Mouse (Mus musculus) lung, embryonic 14.5 days (tissue): ENCODE results near the gene Mr1. TPM values are rescaled to one million over a fixed set of nuclear protein-coding genes. Genes with fewer than 3 reads are reported as not detected.

Source experiments
- ATAC-seq: fragments of 200-750 bp; cut with Nextera tagmentation; 2 replicates; pipeline ENCODE4 v1.8.0; 2017; ENCODE audit warnings: mild to moderate bottlenecking, moderate TSS enrichment, moderate library complexity; ENCODE audit not compliant: insufficient read depth
- DNase-seq: peaks from one replicate; pipeline ENCODE4 v3.0.0-alpha.2; 2015
- H3K27ac ChIP-seq: fragments of 300-500 bp; sonication (generic); 2 replicates; pipeline ENCODE4 v1.5.1; 2014; ENCODE audit warnings: low read depth, mild to moderate bottlenecking, moderate library complexity
- H3K27me3 ChIP-seq: fragments of 300-500 bp; sonication (generic); 2 replicates; pipeline ENCODE4 v1.6.1; 2014; ENCODE audit warnings: low read length, control low read depth; ENCODE audit not compliant: insufficient read depth
- H3K36me3 ChIP-seq: fragments of 300-500 bp; sonication (generic); 2 replicates; pipeline ENCODE4 v1.6.1; 2014; ENCODE audit warnings: control low read depth; ENCODE audit not compliant: insufficient read depth
- H3K4me1 ChIP-seq: fragments of 300-500 bp; sonication (generic); 2 replicates; pipeline ENCODE4 v1.6.1; 2014; ENCODE audit warnings: antibody characterized with exemption, control low read depth; ENCODE audit not compliant: insufficient read depth
- H3K4me2 ChIP-seq: fragments of 300-500 bp; sonication (generic); 2 replicates; pipeline ENCODE4 v1.6.1; 2014; ENCODE audit warnings: mild to moderate bottlenecking
- H3K4me3 ChIP-seq: fragments of 300-500 bp; sonication (generic); 2 replicates; pipeline ENCODE4 v1.5.1; 2014; ENCODE audit warnings: low read depth, low read length
- H3K9ac ChIP-seq: fragments of 300-500 bp; sonication (generic); 2 replicates; pipeline ENCODE4 v1.6.1; 2014
- H3K9me3 ChIP-seq: fragments of 300-500 bp; sonication (generic); 2 replicates; pipeline ENCODE4 v1.6.1; 2016; ENCODE audit warnings: low read depth, low read length, control low read depth
- CTCF ChIP-seq: IDR thresholded peaks from 2 replicates; pipeline ENCODE4 v1.5.1; 2016; ENCODE audit warnings: antibody characterized with exemption, low read depth
- WGBS: fragments of 180-500 bp; shearing (Covaris S2); extraction: QIAGEN DNeasy Blood & Tissue Kit; methylation state at CpG from one replicate; pipeline ENCODE4 v1.1.7; 2014; 5-methylcytosine and 5-hydroxymethylcytosine counted together
- polyA plus RNA-seq: library from polyadenylated mRNA; unstranded; fragments of >200 nt; fragmentation: Nextera tagmentation; extraction: Ambion mirVana; gene quantifications from 2 replicates; pipeline ENCODE4 v1.2.1, GENCODE M21; 2014

The Mr1 gene
- polyA plus RNA-seq, 1 experiment from 2014 or later: 13.6 TPM

DNA sequence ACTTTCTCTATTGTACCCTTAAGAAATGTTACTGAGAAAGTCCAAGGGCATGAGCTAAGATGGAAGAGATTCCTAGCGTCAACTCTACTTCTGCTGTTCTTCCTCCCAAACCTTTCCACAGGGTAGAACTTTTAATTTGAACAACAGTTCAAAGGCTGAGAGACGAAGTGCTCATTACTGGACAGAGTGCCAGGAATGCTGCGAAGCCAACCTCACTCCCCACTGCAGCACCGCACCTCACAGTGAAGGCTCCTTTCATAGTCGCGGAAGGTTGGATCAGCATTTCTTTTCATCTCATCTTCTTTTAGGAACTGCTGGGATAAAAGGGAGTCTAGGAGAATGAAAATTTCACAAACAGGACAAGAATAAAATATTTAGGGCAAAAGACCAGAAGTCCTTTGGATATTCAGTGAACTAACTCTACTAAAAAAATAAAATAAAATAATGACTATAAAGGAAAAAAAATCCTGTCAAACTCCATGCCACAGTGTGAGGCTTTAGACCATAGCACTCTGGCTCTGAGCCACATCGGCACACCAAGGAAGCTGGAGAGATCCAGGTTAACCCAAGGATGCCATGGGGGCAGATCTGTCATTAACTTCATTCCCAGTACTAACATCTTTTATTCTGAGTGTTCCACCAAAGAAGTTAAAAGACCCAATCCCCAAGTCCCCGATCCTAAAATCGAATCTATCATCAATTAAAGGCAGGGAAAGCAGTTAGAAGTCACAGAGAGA lies 52.5 kb downstream of the Mr1 start:
- Histone ChIP-seq H3K9me3 (no peaks in the 10 kb centered on the region), H3K9ac (no peak overlapping the region), H3K27me3 (no peaks in the 10 kb centered on the region), H3K27ac (peak overlapping the region; percentile 92), H3K4me2 (peak overlapping the region; percentile 29), H3K36me3 (peaks cover 6% of the 10 kb centered on the region; the same call in 1 of the 2 replicates), H3K4me1 (peaks cover 50% of the 10 kb centered on the region), H3K4me3 (no peak overlapping the region)
- DNase-seq (no peak), ATAC-seq (no peak)
- TF ChIP-seq CTCF: no peak
- 48% methylated on average over 9 of the region's 9 CpGs for WGBS

DNA sequence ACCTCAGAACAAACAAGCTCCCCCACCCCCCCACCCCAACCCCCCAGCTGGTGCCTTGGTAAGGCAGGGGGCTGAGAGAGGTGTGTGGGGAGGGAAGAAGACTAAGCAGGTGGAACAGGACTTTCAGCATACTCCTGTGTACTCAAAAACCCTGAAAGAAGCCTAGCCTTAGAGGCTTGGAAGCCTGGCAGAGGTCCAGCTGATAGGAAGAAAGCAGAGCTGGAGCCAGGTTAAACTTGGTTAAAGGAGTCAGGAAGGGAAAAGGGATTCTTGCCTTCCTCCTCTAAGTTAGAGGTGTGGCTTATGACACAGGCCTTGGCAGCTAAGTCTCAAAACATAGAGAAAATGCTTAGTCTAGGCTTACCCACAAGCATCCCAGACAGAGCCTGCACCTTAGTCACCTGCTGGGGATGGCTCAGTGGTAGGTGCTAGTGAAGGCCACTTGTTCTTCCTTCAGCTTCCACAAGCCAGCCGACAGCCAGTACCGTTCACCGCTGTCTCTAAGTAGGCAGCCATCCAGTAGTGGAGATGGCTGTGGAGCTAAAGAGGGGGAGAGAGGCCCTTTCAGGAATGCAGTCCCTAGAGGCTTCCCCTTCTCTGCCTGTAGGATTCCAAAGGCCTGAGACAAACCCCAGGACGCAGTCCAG lies 53.3 kb downstream of the Mr1 start:
- peak; percentile 86 for DNase-seq
- Histone ChIP-seq H3K9ac (no peak overlapping the region), H3K4me2 (peak overlapping the region; percentile 29), H3K4me3 (no peak overlapping the region), H3K9me3 (no peaks in the 10 kb centered on the region), H3K27me3 (no peaks in the 10 kb centered on the region), H3K27ac (peak overlapping the region; percentile 92), H3K36me3 (peaks cover 6% of the 10 kb centered on the region; the same call in 1 of the 2 replicates), H3K4me1 (peaks cover 52% of the 10 kb centered on the region)
- TF ChIP-seq CTCF: no peak
- peak; percentile 75 for ATAC-seq
- WGBS: 17% methylated on average over 4 of the region's 4 CpGs

DNA sequence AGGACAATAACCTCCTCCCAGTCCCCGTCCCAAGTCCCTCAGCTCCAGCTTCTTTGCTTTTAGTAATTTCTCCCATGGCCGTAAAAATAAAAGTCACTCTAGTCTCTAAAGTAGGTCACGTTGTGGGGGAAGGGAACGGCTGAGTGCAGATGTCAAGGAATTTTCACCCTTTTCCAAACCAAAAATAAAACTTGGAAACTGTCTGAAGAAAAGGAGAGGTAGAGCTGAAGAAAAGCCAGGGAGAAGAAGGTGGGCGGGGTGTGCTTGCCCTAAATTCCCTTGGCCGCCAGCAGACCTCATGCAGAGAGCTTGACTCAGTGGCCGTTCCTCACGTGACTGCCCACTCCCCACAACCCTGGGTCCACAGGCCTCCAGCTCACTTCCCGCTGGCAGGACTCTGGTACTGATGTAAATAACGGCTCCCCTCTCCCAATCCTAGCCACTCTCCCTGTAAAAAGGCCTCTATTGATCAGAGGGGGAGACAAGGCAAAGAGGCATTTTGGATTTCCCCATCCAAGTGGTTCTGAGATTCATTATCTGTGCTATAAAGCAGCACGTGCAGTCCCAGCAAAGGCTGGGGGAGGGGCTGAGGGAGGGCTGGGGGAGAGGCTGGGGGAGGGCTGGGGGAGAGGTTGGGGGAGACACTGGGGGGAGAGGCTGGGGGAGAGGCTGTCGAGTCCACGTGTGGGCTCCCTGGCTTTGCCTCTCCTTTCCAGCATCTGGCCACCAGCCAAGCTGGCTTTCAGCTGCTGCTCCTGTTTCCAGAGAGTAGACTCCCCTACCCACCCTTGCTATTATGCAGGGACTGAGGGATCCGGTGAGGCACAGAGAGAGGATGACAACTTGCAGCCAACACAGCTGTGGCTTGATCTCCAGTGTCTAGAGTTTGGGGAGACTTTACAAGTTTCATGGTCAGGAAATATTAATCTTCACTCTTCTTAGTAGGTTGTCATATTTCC lies 54.5 kb downstream of the Mr1 start:
- Histone ChIP-seq H3K9ac (no peak overlapping the region), H3K4me2 (peak overlapping the region; percentile 31), H3K4me3 (no peak overlapping the region), H3K4me1 (peaks cover 53% of the 10 kb centered on the region), H3K9me3 (no peaks in the 10 kb centered on the region), H3K27ac (peak overlapping the region; percentile 92), H3K27me3 (no peaks in the 10 kb centered on the region), H3K36me3 (peaks cover 6% of the 10 kb centered on the region; the same call in 1 of the 2 replicates)
- ATAC-seq: peak; percentile 52
- peak; percentile 88 for DNase-seq
- TF ChIP-seq CTCF: no peak
- WGBS: 19% methylated on average over 14 of the region's 14 CpGs

DNA sequence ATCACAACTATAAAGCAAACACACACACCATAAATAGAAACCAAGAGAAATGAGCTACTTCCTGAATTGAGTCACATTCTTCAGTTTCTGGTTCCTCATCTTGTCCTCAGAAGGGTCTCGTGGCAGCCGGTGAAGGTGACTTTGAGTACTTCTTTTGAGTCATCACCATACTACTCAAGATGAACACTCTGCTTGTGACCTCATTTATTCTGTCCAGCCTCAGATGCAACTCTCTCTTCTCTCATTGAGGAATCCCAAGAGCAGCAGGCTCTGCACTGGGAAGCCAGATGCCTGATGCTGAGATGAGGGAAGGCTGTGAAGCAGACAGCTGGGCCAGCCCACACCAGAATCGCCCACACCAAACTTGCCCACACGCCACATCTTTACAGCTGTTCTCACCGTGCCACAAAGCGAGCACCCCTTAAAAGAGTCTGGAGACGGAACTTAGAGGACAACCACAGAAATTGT lies 55.2 kb downstream of the Mr1 start:
- Histone ChIP-seq H3K9ac (no peak overlapping the region), H3K36me3 (peaks cover 6% of the 10 kb centered on the region; the same call in 1 of the 2 replicates), H3K27ac (peak overlapping the region; percentile 92), H3K4me2 (peak overlapping the region; percentile 31; the same call in 1 of the 2 replicates), H3K4me1 (peaks cover 53% of the 10 kb centered on the region), H3K27me3 (no peaks in the 10 kb centered on the region), H3K4me3 (no peak overlapping the region), H3K9me3 (no peaks in the 10 kb centered on the region)
- 59% methylated on average over 7 of the region's 7 CpGs for WGBS
- DNase-seq: no peak
- no peak for ATAC-seq
- TF ChIP-seq CTCF: no peak

DNA sequence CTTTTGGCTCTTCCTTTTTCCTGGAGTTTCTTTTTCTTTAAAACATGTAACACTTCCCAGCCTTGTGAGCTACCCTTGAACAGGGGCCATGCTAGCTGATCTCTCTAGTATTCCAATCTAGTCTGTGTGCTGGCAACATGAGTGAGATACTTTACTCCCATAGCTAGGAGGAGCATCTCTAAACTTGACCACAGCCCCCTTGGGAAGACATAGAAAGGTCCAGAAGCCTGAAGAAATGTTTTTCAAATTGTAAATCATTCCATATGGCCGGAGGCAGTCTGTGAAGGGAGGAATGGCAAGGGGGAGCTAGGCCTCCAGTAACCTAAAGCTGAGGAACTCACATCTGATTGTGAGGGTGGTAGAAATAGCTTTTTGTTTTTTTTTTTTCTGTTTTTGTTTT lies 55.9 kb downstream of the Mr1 start:
- DNase-seq: no peak

DNA sequence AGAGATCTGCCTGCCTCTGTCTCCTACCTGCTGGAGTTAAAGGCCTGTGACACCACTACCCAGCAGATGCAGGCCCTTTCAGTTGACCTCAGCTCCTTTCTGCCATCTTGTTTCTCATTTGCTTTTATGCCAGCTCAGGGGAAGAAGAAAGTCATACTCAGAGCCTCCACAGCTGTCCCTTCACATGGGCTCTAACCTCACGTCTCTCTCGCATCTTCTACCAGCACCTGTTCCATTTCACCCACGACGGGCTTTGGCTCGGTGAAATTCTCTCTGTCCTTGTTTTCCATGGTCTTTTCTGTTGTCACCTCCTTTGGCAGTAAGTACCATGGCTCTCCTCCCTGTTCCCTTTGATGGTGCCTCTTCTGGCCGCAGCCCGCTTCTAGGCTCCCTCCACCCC lies 56.3 kb downstream of the Mr1 start:
- DNase-seq (no peak), ATAC-seq (no peak)
- Histone ChIP-seq H3K4me3 (no peak overlapping the region), H3K27ac (no peak overlapping the region), H3K9ac (no peak overlapping the region), H3K4me1 (peaks cover 51% of the 10 kb centered on the region), H3K4me2 (no peak overlapping the region), H3K9me3 (no peaks in the 10 kb centered on the region), H3K36me3 (no peaks in the 10 kb centered on the region), H3K27me3 (no peaks in the 10 kb centered on the region)
- 87% methylated on average over 7 of the region's 7 CpGs for WGBS
- TF ChIP-seq CTCF: no peak

More for the DNA sequence above, 55.9 kb downstream of the Mr1 start:
- Histone ChIP-seq H3K4me2 (no peak overlapping the region), H3K4me3 (no peak overlapping the region), H3K36me3 (peaks cover 3% of the 10 kb centered on the region; the same call in 1 of the 2 replicates), H3K27me3 (no peaks in the 10 kb centered on the region), H3K9ac (no peak overlapping the region), H3K9me3 (no peaks in the 10 kb centered on the region), H3K4me1 (peaks cover 53% of the 10 kb centered on the region), H3K27ac (no peak overlapping the region)
- 86% methylated on average over 1 of the region's 1 CpGs for WGBS
- no peak for ATAC-seq
- no peak for TF ChIP-seq CTCF
